Mouse (Mus musculus) monocyte, adult 5-6 weeks (primary cell): Measurements from ENCODE around the gene Th. TPM values are rescaled to one million over a fixed set of nuclear protein-coding genes. Genes with fewer than 3 reads are reported as not detected.
A peak's percentile ranks its signal among the peaks of the same experiment; 100 is the strongest.

Experiments used
- ATAC-seq: fragments of 153-309, 156-312 bp; replicated peaks from 2 replicates; pipeline ENCODE4 v1.8.0; 2017; ENCODE audit warnings: mild to moderate bottlenecking; ENCODE audit not compliant: low TSS enrichment, insufficient number of reproducible peaks, severe bottlenecking, poor library complexity, low FRiP score
- total RNA-seq: library from RNA; stranded (forward); fragments of 200-1000, 200-491, 200-594 nt; gene quantifications from 3 replicates; pipeline ENCODE4 v1.2.3, GENCODE M21; 2017

Gene Th
- total RNA-seq: not detected in 3 replicates

DNA sequence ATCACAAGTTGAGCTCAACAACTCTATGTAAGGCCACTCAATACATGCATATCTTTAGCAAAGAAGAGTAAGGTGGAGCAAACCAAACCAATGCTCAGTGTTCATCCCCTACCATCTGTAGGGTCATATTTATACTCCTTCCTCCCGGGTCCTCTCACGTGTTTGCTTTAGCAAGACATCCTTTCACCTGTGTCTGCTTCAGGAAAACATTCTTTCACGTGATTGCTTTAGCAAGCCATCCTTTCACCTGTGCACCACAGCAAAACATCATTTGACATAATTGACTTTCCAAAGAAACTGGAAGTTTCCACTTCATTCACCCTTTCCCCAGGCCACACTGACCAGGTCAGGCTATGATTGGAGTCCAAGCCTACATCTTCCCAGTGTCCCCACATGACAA is at the start of gene Th:
Gene Th (minus strand): TSS at position 101 of the 400 bp plus-strand sequence.
- no peak for ATAC-seq

DNA sequence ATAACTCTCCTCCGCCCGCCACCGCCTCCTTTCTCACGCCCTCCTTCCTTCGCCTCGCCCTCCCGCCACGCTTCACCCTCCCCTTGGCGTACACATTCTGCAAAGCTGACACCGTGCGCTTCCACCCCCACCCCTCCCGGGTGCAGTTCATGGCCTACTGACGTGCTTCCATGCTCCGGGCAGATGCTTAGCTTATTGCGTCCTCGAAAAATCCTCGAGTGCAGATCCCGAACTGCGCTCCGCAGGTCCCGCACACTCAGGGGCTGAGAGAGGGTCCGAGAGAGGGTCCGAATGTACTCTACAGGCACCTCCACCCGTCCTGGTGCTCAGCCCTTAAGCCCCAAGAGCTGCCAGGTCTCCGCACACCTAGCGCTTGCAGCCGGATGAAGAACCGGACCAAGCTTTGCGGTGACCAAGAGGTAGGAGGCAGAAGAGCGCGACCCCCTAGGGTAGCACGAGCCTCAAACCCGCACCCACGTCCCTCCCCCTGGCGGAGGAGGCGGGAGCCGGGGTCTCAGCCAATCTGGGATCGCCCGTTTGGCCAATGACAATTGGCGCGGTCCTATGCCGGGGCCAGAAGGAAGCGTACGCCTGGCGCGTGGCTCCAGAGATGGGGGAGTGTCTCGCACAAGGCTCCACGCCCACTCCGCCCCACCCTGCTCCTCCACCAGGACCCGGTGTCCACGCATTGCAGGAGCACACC is 38.0 kb upstream of the Th start, which contains the start of gene Ascl2:
Gene Ascl2 (minus strand): TSS at position 456 of the 703 bp plus-strand sequence.
- no peak for ATAC-seq

DNA sequence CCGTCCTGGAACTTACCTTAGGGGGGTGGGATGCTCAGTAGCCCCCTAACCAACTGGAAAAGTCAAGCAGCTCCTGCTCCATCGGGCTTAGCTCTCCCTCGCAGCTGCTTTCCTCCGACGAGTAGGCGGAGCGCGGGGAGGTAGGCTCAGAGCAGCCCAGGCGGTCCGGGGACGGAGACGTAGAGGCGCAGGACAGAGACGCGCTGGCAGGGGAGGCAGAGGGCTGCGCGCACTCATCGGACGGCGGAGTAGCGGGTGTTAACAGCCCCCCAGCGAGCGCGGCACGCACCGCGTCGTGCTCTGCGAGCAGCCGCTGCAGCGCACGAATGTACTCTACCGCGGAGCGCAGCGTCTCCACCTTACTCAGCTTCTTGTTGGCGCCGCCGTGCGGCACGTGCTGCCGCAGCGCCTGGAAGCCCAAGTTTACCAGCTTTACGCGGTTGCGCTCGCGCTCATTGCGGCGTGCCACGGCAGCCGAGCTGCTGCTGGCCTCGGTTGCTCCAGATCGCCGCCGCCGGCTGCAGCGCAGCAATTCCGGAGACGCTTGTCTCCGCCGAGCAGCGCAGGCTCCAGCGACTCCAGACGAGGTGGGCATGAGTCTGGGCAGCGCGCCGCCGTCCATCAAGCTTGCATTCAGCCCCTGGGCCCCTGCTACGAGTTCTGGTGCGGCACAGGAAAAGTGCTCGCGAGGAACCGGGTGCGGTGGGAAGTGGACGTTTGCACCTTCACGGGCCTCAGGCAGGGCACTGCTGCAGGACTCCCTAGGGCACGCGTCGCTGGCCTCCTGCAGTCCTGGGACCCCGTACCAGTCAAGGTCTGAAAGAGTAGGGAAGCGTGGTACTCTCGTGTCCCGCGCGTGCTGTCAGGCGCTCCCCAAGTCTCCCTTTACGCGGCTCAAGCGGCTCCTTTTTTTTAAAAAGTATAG is 37.2 kb upstream of the Th start:
- no peak for ATAC-seq

DNA sequence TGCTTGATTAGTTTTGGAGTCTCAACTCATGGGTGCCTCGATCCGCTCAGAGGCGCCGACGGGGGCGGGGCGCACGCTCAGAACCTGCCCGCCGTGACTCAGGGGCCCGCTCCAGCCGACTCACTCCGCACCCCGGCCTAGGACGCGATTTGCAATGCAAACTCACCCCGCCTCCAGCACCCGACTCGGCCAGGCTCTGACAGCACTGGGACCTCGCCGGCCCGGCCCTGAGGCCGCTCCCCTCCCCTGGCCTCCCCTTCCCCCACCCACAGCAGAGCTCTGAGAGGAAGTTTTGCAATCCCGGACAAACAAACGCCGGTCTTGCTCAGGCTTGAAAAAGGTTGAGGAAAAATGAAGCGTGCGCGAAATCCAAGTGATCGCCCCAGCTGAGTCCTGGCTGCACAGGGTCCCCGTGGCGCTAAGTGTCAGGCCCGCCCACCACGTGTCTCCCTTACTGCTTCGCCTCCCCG is 36.5 kb upstream of the Th start:
- ATAC-seq: no peak

DNA sequence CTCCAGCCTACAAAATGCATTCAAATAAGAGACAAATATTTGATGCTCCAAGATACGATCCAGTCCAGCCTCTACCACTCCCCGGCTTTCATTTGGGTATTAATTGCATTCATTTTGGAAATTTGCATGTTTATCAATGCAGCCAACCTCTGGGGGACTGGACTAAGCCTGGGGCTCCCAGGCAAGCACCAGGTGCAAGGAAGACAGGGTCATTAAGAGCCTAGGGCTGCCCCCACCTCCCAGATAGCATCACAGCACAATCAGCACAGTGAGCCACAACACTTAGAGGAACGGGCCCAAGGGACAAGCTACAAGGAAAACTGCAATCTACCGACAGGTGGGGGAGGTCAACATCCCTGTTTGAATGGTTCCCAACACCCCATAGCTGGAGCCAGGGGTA is 28.8 kb upstream of the Th start:
- no peak for ATAC-seq

DNA sequence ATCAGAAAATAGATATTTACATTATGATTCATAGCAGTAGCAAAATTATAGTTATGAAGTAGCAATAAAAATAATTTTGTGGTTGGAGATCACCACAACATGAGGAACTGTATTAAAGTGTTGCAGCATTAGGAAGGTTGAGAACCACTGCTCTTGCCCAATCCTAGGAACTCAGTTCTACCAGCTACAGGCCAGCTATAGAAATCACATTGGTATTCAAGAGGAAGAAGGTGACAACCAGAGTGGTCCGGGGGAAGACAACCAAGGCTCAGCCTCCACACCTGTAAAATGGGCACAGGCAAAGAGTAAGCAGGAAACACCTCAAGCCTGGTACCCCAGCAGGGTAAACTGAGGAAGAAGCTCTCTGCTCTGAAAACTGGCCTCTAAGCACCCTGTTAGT is 27.9 kb upstream of the Th start:
- ATAC-seq: no peak

DNA sequence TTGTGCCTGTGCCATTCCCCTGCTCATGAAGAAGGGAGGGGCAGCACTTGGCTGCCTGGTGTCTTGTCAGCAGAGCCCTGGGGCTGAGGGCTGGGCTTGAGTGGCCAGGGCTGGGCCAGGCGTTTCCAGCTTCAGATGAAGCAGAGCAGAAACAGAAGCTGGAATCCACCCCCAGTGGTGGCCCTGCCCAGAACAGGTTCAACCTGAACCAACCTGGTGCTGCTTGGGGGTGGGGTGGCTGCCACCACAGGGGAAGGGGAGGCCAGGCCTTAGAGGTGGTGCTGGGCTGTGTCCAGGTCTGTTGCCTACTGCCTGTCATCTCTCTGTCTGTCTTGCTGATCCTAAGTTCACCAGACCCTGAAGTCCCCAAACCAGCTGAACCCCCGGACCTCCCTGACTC is 25.1 kb upstream of the Th start:
- no peak for ATAC-seq

DNA sequence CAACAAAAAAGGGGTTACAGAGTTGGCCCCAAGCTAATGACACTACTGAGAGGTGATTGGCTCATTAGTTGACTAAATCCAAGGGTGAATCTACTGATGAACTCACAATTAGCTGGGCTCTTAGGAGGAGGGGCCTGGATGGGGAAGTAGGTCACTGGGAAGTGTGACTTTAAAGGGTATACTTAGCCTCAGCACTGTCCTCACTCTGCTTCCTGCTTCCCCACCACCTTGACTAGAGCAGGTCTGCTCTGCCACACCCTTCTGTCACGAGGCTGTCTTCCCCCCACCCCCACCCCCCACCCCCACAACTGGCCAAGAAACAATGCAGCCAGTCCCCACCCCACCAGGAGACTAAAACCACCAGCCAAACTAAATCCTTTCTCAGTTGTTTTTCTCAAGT is 18.6 kb upstream of the Th start:
- ATAC-seq: no peak; the same call in 1 of the 2 replicates

DNA sequence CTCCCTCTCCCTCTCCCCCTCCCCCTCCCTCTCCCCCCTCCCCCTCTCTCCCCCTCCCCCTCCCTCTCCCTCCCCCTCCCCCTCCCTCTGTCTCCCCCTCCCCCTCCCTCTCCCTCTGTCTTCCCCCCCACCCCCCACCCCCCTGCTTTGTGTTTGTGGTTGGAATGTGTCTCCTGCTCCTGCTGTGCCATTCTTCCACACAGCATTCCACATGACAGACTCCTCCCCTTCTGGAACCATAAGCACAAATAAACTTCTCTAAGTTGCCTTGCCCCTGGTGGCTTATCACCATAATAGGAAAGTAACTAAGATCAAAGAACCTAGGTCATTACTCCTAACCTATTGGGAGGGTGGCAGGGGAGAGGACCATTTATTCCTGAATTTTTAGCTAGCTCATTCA is 6.7 kb upstream of the Th start:
- no peak for ATAC-seq

DNA sequence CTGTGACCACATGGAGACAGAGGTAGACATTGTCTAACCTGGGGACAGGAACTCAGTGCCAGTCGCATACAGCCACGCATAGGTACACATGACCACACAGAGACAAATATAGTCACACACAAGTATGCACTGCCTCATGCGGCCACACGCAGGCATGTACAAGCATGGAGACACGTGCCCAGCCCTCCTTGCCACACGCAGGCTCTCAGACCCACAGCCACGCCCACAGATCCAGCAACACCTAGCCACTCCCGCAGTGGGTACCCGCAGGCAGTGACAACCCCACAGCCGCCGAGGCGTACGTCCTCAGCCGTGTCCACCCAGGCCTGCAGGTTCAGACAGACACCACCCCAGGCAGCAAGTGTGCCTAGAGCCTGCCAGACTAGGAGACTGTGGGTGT is 4.8 kb upstream of the Th start:
- no peak for ATAC-seq

DNA sequence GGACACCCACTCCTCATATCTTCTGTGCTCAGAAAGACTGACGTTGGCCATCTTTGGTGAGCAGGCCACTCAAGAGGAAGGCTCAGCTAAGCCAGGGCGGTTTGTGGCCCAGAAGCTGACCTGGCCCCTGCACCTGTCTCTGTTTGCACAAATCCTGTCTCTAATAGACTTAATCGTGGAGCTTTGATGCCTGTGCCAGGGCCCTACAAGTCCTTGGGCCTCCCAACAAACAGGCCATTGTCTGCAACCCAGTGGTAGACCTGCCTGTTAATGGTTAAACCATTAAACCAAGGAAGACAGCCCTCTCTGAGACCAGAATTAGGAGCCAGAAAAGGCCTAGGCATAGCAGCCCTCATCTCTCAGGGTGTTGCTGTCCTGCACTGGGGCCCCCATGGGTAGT is 1.5 kb upstream of the Th start:
- no peak for ATAC-seq

DNA sequence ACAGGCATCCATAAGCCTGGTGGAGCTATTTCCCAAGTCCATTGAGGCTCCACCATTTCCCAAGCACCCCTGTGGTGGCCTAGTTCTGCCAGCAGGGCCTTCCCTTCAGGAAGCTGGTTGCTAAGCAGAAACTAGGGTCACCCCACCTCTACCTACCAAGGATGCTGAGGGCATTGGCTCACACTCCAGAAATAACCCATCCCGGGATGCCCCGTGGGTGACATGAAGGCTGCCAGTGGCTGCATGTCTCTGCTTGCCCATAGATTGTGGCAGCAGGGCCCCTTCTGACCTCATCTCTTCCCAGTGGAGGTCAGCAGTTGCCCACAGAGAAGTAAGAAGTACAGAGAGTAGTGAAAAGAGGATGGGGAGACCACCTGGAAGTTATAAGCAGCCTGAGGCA is 1.4 kb downstream of the Th start:
- no peak for ATAC-seq

DNA sequence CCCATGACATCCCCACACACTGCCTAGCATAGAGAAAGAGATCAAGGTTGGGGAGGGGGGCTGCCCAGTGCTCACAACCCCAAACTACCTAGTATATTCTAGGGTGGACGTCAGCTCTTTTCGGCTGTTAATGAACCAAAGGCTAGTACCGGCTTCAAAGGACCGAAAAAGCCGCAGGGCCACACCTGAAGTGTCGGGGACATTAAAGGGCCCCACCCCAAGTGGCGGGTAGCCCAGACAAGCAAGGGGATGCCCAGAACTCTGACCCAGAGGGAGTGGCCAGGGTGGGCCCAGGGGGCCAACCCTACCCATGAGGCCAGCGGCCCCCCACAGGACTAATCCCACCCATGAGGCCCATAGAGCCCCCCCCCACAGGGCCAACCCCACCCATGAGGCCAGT is 3.6 kb downstream of the Th start:
- no peak for ATAC-seq

DNA sequence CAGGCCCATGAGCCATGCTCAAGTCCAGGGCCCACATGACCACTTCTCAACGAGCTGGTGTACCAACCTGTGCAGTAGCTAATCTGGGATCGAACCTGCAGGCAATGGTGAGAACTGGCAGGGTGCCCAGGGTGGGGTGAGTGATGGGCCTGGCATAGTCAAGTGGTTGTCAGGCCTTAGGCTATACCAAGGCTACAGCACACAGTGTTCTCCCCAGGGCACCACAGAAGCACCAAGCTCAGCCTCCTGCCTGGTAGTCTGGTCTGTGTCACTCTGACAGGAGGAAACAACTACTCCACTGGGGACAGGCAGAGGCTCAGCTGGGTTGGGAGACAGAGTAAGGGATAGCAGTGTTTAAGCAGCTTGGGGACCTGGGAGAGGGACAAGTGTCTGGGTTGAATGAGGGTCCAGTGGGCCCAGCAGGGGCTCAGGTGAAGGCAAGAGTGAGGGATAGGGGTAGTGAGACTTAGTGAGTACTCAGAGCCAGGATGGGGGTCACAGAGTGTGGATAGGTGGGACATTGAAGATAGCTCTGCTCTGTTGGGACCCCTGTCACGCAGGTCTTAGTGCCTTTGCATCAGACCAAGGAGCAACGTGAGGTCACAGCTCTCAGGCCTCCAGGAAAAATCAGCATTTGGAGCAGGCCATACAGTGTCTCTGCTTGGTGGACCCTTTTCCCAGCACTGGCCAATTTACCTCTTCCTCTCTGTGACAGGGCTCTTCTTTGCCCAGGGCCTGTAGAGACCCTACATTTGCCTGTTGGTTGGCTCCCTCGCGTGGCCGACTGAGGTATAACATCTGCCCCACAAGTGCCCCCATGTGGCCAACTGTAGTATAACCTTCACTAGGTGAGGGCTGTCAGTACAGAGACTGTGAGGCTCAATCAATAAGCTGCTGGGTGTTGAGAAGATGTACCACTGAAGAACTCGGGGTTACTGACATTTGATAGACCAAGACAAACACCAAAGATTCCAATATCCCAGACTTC is 12.0 kb downstream of the Th start:
- peak; percentile 85 for ATAC-seq

DNA sequence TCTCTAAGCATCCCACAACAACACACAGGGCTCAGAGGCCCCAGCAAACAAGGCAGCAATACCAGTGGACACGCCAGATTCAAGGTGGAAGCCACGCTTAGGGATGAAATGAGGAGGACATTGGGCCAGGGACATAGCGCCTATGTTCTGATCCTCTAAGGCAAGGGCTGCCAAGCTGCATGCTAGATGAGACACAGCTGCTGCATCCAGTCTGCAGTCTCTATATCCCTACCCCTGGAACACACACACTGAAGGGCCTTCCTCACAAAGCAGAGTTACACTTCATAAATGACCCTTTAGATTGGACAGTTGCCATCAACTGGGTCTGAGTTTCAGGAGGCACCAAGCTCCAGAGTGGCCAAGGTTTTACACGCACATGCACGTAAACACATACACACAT is 13.3 kb downstream of the Th start:
- ATAC-seq: no peak

DNA sequence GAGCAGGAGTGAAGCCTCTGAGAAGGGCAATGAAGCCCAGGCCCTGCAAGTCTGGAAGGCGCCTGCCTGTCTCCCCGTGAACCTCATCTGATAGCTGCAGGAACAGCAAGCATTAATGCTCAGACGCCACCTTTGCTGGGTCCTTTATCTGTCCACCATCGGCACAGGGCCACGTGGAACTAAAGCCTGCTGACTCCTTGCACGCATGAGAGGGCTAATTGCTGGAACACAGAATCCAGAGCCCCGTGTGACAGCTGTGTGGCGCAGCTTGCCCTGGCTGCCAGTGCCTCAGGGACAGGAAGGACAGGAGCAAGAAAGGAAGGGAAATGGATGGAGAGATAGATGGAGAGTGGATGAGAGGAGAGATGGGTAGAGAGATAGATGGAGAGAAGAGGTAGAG is 14.8 kb downstream of the Th start:
- no peak for ATAC-seq

DNA sequence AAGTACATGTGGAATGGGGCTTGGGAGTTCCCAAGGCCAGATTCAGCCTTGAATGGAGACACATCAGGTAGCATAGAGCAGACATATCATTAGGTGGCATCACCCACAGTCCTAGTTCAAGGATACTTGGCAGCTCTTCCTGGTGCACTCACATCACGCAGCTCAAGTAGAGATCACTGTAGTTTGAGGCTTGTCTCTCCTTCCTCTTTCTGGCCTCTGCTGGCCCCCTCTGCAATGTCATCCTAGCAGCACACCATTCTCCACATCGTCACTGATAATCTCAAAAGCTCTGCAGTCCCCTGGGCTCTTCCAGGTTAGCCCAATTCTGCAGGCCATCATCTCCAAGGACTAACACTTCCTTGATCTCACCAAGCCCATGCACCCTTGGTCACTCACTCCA is 19.2 kb downstream of the Th start:
- ATAC-seq: no peak

DNA sequence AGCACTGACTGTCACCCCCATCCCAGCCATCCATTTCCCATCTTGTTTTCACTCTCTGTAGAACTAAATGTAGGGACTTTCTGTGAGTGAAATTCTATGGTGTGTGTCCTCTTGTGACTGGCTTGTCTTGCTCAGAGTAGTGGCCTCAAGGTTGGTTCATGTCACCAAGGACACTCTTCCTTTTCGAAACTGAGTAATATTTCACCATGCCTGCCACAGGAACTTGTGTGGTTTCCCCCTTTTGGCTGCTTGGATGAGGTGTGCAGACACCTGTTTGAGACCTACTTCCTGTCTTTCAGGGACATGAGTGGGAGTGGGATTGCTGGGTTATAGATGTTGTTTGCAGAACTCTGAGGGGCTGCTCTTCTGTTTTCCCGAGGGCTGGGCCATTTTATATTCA is 20.8 kb downstream of the Th start:
- no peak for ATAC-seq

DNA sequence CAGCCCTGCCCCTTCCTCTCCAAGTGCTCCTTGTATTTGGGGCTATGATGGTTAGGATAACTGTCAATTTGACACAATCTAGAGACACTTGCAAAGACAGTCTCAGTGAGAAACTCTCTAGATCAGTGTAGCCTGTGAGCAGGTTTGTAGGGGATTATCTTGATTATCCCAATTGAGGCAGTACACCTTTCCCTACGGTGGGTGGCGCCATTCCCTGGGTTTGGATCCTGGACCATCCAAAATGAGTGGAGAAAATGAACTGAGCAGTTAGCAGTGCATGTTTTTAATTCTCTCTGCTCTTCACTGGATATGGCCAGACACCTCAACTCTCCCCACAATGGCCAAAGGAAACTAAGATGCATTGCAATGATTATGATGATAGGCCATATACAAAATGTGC is 21.3 kb downstream of the Th start:
- no peak for ATAC-seq
